Mouse (Mus musculus): ENCODE results near the gene Fam172a.

The Fam172a gene

DNA sequence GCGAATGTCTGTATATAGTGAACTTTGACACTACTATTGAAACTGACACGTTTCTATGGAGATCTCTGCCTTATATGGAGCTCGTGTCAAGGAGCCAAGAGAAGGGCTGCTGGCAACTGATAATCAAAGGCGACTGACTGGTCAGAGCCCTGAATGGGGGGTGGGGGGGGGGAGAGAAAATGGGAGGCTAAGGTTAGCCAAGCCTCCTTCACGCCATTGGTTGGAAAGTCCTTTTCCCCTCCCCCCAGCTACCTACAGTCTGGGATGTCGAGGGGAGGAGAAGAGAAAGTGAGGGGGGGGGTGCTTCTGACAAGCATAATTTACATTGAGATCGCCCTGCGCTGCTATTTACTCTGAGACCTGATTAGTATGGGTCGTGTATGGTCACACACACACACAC is 498.6 kb downstream of the Fam172a start:
- DNase-seq (ENCODE audit: low spot score): no peak

- peak; percentile 76 for DNase-seq (ENCODE audit: low spot score)
Observed at GRCm38 (mm10) chr13:78200991-78201870, 499.4 kb downstream of the Fam172a start.

- no peak for DNase-seq (ENCODE audit: low spot score)
Observed at GRCm38 (mm10) chr13:78201871-78202565, 500.2 kb downstream of the Fam172a start.

DNA sequence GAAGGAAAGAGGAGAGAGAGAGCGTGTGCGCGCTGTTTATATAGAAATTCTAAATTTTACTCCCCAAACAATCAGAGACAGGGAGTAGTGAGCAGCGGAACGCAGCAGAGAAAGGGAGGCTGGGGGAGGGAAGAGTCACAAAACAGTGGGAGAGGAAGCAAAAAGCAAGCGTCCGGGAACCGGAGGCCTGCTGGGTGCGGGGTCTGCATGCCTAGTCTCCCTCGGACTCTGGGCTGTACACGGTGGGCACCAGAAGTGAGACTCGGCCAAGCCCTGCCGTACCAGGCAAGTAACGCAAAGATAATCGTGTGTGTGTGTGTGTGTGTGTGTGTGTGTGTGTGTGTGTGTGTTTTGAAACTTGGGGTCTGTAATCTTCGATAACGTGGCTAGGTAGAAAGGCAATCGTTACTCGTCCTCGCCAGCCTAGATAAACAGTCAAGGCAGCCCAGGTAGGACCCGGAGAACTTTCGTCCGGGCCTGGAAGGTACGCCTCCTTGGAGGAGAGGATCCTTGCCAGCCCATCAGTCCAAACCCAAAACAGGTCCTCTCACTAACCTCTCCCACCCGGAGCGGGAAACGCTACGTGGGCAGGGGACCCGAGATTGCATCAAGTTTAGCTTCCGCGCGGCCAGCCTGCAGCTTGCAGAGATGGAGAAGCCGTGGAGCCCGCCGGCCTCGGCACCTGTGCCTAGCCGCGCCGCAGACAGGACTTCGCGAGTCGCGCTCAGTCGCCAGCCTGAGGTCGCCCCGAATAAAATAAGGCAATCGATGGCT is 500.9 kb downstream of the Fam172a start:
- DNase-seq (ENCODE audit: low spot score): no peak

GRCm38 (mm10) chr13:78203348-78204061 is 501.7 kb downstream of the Fam172a start:
- DNase-seq (ENCODE audit: low spot score): no peak

GRCm38 (mm10) chr13:78205426-78205825 is 503.6 kb downstream of the Fam172a start:
- no peak for DNase-seq (ENCODE audit: low spot score)

GRCm38 (mm10) chr13:78206891-78207430 is 505.1 kb downstream of the Fam172a start:
- no peak for DNase-seq (ENCODE audit: low spot score)

GRCm38 (mm10) chr13:78207796-78208645 is 506.2 kb downstream of the Fam172a start:
- no peak for DNase-seq (ENCODE audit: low spot score)

DNA sequence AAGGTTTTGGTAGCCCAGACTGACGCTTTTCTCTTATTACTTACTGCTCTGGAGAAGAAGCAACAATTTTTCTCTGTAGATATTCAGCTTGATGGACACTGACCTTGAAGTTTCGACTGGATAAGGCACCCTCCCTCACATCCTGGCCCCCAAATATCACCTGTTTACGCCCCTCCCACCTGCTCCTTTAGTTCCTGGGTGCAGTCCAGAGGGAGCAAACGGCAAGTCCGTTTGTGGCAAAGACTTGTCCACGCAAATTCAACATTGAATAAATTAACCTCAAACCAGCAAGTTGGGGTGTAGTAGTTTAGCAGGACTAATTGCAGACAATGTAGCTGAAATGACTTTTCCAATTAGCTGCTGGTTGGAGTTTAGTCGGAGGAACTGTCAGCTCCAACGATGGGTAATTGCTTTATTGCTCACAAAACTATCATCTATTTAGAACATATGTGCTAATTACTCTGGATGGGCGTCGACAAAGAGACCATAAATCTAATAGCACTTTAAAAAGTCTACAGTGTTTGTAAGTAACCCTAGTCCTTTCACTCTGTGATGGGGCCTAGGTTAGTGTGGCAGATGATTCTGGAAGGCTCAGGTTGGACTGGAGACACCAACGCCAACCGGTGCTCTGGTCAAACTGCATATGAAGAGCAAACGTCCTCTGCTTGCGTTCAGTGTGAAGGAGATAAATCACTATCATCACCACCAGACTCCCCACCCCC is 507.0 kb downstream of the Fam172a start:
- DNase-seq (ENCODE audit: low spot score): no peak

- no peak for DNase-seq (ENCODE audit: low spot score)
Observed at GRCm38 (mm10) chr13:78209611-78210028, 507.8 kb downstream of the Fam172a start.

DNA sequence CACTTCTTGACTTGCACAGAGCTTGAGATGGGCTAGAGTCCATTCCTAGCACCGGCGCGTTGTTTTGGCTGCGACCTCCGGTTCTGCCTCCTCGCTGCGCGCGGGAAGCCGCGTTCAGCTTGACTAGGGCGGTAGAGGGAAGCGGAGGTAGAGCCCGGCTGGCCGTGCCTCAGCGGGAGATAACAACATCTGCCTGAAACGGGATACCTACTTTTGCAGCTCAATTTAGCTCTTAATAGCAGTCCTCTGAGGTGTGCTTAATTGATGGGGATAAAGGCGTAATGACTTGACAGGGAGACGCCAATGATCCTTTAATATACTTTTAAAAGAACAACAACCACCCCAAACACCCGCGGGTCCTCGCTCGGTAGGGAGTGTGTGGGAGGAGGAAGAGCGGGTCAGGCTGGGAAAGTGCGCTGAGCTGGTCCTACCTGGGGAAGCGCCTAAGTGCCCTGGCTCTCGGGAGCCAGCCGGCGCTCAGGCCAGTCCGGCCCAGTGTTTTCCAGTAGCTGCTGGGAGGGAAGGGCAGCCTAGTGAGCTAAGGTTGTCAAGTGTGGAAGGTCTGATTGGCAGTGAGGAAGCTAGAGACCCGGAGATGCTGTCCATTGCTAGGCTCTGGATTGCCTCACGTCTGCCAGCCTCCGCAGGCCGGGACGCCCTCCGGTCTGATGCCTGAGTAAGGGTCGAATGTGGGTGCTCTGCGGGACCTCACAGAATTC is 508.4 kb downstream of the Fam172a start:
- no peak for DNase-seq (ENCODE audit: low spot score)

DNA sequence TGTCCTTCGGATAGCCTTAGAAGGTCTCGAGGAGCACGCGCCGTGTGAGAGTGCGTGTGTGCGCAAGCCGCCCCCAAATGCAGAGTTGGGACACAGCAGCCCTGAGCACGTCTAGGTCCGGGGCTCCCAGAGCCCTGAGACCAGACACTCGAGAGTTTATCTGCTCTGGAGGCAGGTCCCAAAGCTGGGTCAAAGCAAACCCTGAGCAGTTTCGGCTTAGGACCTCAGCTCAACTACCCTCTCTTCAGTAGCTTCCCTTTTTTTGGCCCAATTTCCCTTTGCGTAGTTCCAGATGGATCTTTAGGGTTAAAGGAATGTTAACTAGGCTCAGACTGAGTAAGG is 508.9 kb downstream of the Fam172a start:
- no peak for DNase-seq (ENCODE audit: low spot score)

GRCm38 (mm10) chr13:78211231-78212010 is 509.6 kb downstream of the Fam172a start:
- DNase-seq (ENCODE audit: low spot score): no peak

GRCm38 (mm10) chr13:78212111-78212510 is 510.3 kb downstream of the Fam172a start:
- DNase-seq (ENCODE audit: low spot score): no peak

GRCm38 (mm10) chr13:78213155-78213554 is 511.3 kb downstream of the Fam172a start:
- no peak for DNase-seq (ENCODE audit: low spot score)

- no peak for DNase-seq (ENCODE audit: low spot score)
Observed at GRCm38 (mm10) chr13:78215223-78215622, 513.4 kb downstream of the Fam172a start.

Measured in lung, postnatal 25 days (tissue).